Mouse (Mus musculus): ENCODE data around the gene Ptprd. TPM values are rescaled to one million over a fixed set of nuclear protein-coding genes. Genes with fewer than 3 reads are reported as not detected.

The Ptprd gene
- total RNA-seq, 2 experiments from 2014 or later: 87.1 to 88.0 TPM

DNA sequence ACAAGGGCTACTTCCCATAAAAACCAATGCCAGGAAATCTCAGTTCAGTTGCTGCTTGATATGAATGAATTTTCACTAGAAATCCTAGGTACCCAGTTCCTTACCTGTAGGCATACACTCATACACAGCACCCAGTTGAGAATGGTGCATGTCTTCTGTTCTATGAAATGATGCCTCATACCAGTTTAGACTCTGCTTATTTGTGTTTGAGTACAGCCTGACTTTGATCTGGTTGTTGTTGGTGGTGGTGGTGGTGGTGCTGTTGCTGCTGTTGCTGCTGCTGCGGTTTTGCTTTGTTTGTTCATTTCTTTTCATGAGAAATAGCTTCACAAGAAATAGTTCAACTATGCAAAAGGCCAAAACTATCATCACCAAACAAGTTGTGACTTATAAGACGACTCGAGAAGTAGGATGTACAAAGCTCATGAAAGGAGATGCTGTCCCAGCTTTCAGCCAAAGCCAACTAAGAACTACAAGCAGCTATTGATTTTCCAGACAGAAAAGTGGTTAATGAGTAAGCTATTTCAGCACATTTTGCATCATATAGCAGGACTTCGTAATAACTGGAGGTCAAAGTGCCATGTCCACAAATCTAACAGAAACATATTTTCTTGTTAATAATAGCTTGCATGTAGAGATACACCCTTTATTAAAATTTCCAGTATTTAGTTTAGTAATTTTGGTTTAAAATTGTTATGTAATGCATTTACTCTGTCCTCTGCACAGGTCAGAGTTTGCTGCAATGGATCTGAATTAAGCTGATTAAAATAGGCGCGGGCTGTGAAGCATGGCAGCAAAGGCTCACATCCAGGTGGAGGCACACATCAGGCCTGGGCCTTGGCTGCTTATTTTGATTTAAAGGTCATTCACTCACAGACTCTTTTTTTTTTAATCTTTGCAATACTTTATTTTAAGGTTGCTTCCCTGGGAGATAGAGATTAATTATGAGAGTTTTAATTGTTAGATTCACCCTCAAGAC lies 1270.1 kb downstream of the Ptprd start:
- no peak for DNase-seq (ENCODE audit: low spot score in 2 of 2)

DNA sequence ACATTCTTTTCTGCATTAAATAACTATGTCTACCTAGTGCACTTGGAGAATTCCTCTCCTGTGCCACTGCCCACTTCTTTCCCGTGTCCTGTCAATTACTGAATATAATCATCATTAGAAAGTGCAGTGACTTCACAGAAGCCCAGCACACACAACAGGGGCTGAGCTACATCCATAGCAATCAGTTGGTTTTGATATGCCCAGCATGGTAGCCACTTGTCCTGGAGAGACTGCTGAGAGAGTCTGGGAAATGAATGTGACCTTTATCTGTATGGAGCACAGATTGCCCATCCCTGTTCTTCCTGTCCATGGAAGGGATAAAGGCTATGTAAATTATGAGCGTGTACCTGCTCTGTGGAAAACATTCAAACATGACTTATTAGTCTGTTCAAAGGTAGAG lies 1280.2 kb downstream of the Ptprd start:
- DNase-seq (ENCODE audit: low spot score in 2 of 2): no peak

DNA sequence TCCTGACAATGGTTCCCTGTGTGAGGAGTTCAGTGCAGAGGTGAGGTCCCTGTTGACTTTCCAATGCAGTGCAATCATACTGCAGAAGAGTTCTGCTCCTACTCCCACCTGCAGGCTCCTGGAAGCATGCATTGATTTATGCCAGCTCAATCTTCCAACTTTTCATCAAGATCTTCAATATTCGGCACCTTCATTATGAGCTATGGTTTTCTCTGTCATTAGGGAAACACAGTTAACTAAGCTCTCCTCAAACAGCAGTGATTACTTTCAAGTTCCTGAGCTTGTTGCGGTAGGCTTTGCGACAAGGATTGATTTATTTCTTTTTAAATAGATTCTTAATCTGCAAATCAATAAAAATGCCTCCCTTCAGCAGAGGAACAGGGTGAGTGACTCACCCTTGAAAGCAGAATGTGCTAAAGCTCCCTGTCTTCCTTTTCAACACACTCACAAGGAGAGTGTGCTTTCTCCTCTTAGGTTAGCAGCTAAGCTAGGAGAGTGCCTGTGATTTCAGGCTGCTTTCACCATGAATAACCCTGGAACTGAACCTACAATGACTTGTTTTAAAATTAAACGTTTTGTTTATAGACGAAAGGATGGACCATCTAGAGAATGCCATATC lies 1298.1 kb downstream of the Ptprd start:
- no peak for DNase-seq (ENCODE audit: low spot score in 2 of 2)

DNA sequence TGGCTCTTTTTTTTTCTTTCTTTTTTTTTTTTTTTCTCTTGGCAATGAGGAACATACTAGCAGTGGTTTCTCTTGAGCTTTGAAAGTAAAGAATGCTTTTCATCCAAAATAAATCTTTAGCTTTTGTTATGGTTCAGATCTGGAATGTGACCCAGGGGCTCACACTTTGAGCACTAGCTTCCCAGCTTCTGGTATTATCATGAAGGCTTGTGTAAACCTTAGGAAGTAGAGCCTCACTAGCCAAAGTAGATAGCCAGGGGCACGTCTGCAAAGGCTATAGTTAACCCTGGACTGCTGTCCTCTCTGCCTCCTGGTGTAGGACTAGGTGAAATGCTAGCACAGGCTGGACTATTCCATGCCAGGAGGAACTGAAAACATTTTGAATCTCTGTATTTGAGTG lies 1310.1 kb downstream of the Ptprd start:
- DNase-seq (ENCODE audit: low spot score in 2 of 2): no peak

DNA sequence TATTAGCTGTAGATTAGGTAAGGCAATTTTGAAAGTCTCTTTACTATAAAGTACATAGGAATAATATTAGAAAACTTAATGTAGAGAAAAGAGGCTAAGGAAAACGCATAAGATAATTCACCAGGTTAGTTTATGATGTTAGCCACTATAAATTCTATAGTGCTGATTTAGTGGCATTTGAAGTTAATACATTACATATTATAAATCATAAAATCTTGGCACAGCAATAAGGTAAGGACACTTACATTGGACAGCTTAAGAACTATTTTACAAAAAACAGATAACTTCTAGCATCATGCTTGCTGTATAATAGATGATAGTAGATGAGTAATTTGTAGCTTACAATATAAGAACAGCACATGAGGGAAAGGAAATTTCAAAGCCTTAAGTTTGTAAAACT lies 1322.1 kb downstream of the Ptprd start:
- DNase-seq (ENCODE audit: low spot score in 2 of 2): no peak

DNA sequence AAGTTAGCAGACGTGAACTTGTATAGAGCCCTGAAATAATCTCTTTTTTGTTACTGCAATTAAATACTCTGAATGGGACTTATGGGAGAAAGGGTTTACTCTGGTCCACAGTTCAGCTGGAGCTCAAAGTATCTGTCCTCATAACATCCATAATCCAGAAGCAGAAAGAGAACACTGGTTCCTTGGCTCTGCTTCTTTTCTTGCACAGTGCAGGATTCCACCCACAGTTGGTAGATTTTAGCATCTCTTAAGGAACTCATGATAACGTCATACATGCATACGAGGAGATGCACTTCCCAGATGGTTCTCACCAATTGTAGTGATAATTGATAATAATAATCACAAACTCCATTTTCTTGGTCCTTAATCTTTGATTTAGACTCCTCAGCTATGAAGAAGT lies 1330.2 kb downstream of the Ptprd start:
- DNase-seq (ENCODE audit: low spot score in 2 of 2): no peak

GRCm38 (mm10) chr4:76870971-76871370 lies 1340.8 kb downstream of the Ptprd start:
- no peak for DNase-seq (ENCODE audit: low spot score in 2 of 2)

GRCm38 (mm10) chr4:76865585-76865984 lies 1346.2 kb downstream of the Ptprd start:
- DNase-seq (ENCODE audit: low spot score in 2 of 2): no peak

DNA sequence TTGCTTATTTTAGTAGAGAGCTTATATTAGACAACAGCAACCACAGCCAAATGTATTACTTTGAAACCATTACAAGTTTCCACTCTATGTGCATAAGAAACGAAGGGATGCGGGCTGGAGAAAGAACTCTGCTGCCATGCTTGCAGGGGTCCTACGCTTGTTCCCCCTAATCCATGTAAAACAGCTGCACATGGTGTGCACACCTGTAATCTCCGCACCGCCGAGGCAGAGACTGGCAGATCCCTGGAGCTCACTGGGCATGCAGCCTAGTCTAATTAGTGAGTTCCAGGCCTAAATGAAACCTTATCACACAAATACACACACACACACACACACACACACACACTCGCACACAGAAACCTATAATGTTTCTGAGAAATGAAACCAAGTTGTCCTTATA lies 1365.5 kb downstream of the Ptprd start:
- no peak for DNase-seq (ENCODE audit: low spot score in 2 of 2)

- DNase-seq (ENCODE audit: low spot score in 2 of 2): no peak
These were observed 1372.7 kb downstream of the Ptprd start for GRCm38 (mm10) chr4:76839016-76839415.

DNA sequence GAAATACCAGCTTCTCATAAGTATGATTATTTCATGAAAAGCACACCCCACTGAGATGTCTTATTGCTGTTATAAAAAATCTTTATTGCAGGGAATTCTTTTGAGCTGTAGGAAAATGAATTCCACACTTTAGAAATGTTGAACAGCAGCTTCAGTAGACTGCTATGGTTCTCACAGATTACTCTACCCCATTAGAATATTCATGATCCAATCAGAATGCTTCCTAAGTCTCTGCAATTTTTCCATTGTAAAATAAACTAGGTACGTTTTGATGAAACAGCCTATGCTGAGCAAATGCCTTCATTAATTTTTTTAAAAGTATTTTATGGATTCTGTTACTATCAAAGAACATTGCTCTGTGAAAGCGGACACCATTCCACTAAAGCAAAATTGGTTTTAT lies 1399.6 kb downstream of the Ptprd start:
- no peak for DNase-seq (ENCODE audit: low spot score in 2 of 2)

DNA sequence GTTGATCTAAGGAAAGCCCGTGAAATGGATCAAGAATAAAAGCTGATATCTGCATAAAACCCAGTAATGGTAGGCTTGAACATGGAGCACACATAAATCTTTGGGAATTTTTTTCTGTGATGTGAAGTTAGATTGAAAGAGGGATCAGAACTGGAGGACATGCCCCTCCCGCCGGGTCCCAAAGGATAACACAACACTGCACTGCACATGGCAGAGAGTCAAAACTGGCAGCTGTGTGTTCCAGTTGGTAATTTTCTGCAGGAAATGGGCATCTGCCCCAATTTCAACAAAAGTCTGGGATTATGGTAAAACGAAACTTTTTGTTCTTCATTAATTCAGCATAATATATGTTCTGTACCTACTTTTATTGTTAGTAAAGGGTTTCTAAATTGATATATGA lies 1409.1 kb downstream of the Ptprd start:
- DNase-seq (ENCODE audit: low spot score in 2 of 2): peak in 1 of 2 experiments; percentile 31

GRCm38 (mm10) chr4:76798010-76799007 lies 1413.5 kb downstream of the Ptprd start:
- no peak for DNase-seq (ENCODE audit: low spot score in 2 of 2)

- DNase-seq (ENCODE audit: low spot score in 2 of 2): no peak
These were observed 1426.4 kb downstream of the Ptprd start for GRCm38 (mm10) chr4:76785389-76785788.

GRCm38 (mm10) chr4:76779558-76780124 lies 1432.1 kb downstream of the Ptprd start:
- DNase-seq (ENCODE audit: low spot score in 2 of 2): no peak

GRCm38 (mm10) chr4:76766918-76767317 lies 1444.8 kb downstream of the Ptprd start:
- DNase-seq (ENCODE audit: low spot score in 2 of 2): no peak

DNA sequence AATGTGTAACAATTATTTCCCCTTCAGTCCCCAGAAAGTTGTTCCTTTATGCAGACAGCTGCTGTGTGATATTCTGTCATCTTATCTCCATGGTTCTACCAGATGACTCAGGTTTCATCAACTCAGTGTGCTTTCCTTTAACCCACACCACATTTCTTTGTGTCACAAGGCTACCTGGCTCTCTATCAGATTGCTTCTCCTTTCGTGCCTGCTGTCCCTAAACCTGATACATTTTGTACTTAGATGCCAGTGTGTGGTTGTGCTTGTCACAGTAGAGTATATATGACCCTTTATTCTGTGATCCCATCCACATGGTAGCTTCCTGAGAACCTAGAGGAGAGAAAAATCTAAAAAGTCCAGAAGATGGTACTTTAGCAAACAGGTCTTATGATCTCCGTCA lies 1445.3 kb downstream of the Ptprd start:
- no peak for DNase-seq (ENCODE audit: low spot score in 2 of 2)

DNA sequence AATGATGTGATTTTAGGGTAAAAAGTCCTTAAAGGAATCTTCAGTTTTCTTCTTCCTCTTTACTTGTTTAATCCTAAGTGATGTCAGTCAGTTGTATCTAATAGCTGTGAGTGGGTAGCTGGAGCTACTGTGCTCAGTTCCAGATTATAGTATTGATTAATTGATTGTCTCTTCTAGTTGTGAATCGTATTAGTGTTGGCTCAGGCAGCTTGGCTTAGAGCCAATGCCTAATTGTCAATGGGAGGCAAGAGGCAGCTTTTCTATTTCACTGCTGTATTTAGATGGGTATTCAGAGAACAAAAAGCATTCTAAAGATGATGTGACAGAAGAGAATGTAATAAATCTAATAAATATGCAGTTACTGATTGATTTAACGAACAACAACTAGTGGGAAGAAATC lies 1461.1 kb downstream of the Ptprd start:
- DNase-seq (ENCODE audit: low spot score in 2 of 2): no peak

DNA sequence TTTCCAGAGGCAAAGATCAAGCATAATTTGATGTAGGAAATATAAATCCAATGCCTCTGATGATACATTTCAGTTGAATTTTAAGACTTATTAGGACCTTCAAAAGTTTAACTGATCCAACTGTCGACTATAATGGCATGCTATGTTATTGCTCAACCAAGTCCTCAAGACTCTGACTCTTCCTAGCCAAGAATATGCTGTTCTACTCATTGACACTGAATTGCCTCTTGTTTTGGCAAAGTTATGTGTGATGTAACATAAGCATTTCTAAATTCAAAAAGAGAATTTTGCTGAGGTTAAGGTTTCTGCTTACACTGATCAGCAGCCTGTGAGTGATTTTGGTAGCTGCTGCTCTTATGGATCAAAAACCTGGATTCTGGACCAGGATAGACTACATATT lies 1475.9 kb downstream of the Ptprd start:
- no peak for DNase-seq (ENCODE audit: low spot score in 2 of 2)

GRCm38 (mm10) chr4:76675726-76676125 lies 1536.0 kb downstream of the Ptprd start:
- no peak for DNase-seq (ENCODE audit: low spot score in 2 of 2)

DNA sequence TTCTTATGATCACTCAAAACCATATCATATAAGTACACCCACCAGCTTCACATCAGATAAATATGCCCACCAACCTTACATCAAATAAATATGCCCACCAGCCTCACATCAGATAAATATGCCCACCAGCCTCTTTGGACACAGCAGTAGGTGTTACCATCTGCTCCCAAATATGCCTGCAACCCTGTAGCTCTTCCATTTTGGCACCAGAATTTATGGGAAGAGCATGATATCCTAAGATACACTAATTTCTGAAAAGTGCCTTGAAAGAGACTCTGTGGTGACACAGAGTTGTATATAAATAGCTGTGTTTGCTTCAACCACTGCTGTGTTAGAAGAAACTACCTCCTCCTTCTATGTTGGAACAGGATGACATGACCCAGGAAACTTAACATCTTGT lies 1538.5 kb downstream of the Ptprd start:
- DNase-seq (ENCODE audit: low spot score in 2 of 2): no peak
